Mouse (Mus musculus) heart, embryonic 16.5 days (tissue): ENCODE measurements around the gene Ank2. TPM values are rescaled to one million over a fixed set of nuclear protein-coding genes. Genes with fewer than 3 reads are reported as not detected.

Source experiments
- ATAC-seq: fragments of 200-750 bp; cut with Nextera tagmentation; replicated peaks from 2 replicates; pipeline ENCODE4 v1.8.0; 2017; ENCODE audit warnings: moderate number of reproducible peaks; ENCODE audit not compliant: insufficient read depth, low FRiP score; ENCODE audit errors: extremely low read depth
- H3K27ac ChIP-seq: fragments of 300-500 bp; sonication (generic); 2 replicates; pipeline ENCODE4 v1.5.1; 2014; ENCODE audit warnings: mild to moderate bottlenecking, low read length, control low read depth, moderate library complexity
- H3K27me3 ChIP-seq: fragments of 300-500 bp; sonication (generic); 2 replicates; pipeline ENCODE4 v1.6.1; 2014; ENCODE audit warnings: low read length, mixed read lengths; ENCODE audit not compliant: control insufficient read depth, insufficient read depth
- H3K36me3 ChIP-seq: fragments of 300-500 bp; sonication (generic); 2 replicates; pipeline ENCODE4 v1.6.1; 2014; ENCODE audit not compliant: control insufficient read depth, insufficient read depth
- H3K4me1 ChIP-seq: fragments of 300-500 bp; sonication (generic); 2 replicates; pipeline ENCODE4 v1.6.1; 2014; ENCODE audit warnings: low read length, mixed read lengths; ENCODE audit not compliant: control insufficient read depth, insufficient read depth
- H3K4me2 ChIP-seq: fragments of 300-500 bp; sonication (generic); 2 replicates; pipeline ENCODE4 v1.6.1; 2014; ENCODE audit warnings: low read depth, mild to moderate bottlenecking, control low read depth, low read length
- H3K4me3 ChIP-seq: fragments of 300-500 bp; sonication (generic); 2 replicates; pipeline ENCODE4 v1.5.1; 2014; ENCODE audit warnings: mild to moderate bottlenecking, control low read depth, low read length
- H3K9ac ChIP-seq: fragments of 300-500 bp; sonication (generic); 2 replicates; pipeline ENCODE4 v1.6.1; 2014; ENCODE audit warnings: low read length, control low read depth
- H3K9me3 ChIP-seq: fragments of 300-500 bp; sonication (generic); replicated peaks from 2 replicates; pipeline ENCODE4 v1.6.1; 2016; ENCODE audit warnings: low read length; ENCODE audit not compliant: control insufficient read depth
- WGBS: fragments of 180-500 bp; shearing (Covaris S2); extraction: QIAGEN DNeasy Blood & Tissue Kit; methylation state at CpG from one replicate; pipeline ENCODE4 v1.1.7; 2014; 5-methylcytosine and 5-hydroxymethylcytosine counted together
- polyA plus RNA-seq: library from polyadenylated mRNA; unstranded; fragments of >200 nt; fragmentation: Nextera tagmentation; extraction: Ambion mirVana; gene quantifications from 2 replicates; pipeline ENCODE4 v1.2.1, GENCODE M21; 2015

Gene Ank2
- polyA plus RNA-seq, 1 experiment from 2014 or later: 38.9 TPM

DNA sequence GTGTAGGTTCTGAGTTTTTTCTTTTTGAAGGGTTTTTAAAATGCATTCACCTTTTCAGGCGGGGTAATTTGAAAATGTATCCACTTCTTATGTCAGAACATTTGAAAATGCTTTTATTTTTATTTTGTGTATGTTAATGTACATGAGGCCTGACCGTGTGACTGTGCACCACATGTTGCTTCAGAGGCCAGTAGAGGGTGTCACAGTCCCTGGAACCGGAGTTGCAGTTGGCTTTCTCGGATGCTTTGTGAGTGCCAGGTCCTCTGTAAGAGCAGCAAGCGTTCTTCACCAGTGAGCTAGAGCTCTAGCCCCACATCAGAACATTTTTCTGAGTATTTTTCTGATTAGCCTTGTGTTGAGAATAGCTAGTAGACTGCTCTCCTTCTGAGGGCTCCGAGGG lies 484.0 kb downstream of the Ank2 start:
- 77% methylated on average over 6 of the region's 6 CpGs for WGBS
- H3K4me3 ChIP-seq: no peak overlapping the region
- H3K9me3 ChIP-seq: no peaks in the 10 kb centered on the region
- no peaks in the 10 kb centered on the region for H3K27me3 ChIP-seq
- H3K27ac ChIP-seq: no peak overlapping the region
- H3K4me1 ChIP-seq: peaks cover 7% of the 10 kb centered on the region
- no peak overlapping the region for H3K9ac ChIP-seq
- H3K4me2 ChIP-seq: no peak overlapping the region
- no peak for ATAC-seq
- 0 out of 2 replicates have a peak, but pooled peaks cover 4% of the 10 kb centered on the region for H3K36me3 ChIP-seq

DNA sequence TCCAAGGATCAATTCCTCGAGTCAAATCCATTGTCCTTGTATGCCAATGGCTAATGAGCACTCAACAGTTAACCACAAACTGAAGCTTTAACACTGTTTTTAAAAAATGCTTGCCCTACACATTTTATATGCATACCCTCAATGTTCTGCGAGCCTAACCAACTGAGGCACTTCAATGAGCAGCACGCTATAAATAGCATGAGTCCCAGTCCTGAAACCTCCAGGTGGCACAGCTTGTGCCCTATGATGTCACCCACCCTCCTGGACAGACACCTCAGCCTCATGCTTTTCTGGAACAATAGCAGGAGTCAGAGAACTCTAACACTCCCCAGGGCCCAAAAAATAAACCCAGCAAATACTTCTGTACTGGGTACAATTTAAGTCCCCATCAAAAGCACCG lies 485.2 kb downstream of the Ank2 start:
- peaks cover 4% of the 10 kb centered on the region; the same call in 1 of the 2 replicates for H3K4me1 ChIP-seq
- no peak overlapping the region for H3K4me3 ChIP-seq
- no peaks in the 10 kb centered on the region for H3K27me3 ChIP-seq
- H3K9me3 ChIP-seq: no peaks in the 10 kb centered on the region
- no peak overlapping the region for H3K4me2 ChIP-seq
- no peak overlapping the region for H3K9ac ChIP-seq
- H3K36me3 ChIP-seq: peaks cover 6% of the 10 kb centered on the region; the same call in 1 of the 2 replicates
- no peak for ATAC-seq
- no peak overlapping the region for H3K27ac ChIP-seq
- 64% methylated on average over 4 of the region's 4 CpGs for WGBS

DNA sequence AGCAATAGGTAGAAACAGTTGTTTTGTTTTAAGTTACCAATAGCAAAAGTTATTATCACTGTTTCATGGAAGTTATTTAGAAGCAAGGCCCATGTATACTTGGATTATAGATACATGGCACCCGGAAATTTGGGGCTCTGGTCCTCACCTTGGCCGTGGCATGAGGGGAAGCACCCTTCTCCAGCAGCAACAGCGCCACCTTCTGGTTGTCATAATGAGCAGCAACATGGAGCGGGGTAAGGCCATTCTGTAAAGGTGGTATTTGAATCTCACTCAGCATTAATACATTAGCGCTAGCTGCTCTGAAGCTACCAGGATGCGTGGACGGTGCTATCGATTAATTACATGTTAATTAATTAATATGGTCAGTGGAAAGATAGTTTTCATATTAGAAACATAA lies 486.6 kb downstream of the Ank2 start:
- WGBS: 59% methylated on average over 8 of the region's 8 CpGs
- Histone ChIP-seq H3K9me3 (no peaks in the 10 kb centered on the region), H3K27me3 (no peaks in the 10 kb centered on the region), H3K4me3 (no peak overlapping the region), H3K27ac (no peak overlapping the region), H3K9ac (no peak overlapping the region), H3K4me1 (peaks cover 4% of the 10 kb centered on the region; the same call in 1 of the 2 replicates), H3K4me2 (no peak overlapping the region), H3K36me3 (peaks cover 10% of the 10 kb centered on the region)
- ATAC-seq: no peak

DNA sequence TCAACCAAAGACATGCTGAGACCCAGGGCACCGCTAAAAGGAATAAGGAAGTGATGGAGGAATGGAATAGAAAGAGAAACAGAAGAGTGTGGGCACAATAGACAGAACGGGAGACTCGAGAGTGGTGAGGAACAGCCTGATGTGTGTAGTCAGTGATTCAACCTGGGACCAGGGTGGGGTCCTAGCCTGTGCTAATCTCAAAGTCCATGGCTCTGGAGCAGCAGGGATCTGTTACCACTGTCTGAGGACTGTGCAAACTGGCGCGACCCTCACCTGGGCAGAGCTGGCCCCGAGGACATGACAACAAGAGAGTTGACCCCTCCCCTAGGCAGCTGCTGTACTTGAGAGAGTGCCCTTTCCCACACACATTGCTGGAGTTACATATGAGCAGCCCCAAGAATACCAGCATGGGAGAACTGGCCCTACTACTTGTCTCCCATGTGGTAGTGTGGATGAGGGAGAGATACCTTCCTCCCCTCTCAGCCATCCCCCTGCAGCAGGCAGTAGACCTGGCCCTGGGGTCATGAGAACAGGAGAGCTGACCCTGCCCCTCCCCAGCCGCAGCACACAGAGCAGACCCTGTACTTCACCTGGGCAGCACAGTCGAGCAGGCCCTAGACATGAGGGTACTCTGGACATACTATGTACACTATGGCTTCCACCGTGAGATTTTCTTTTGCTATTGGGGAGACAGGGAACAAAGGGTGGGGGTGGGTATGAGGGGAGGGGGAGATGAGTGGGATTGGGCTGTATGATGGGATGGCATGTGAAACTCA lies 493.1 kb downstream of the Ank2 start:
- no peaks in the 10 kb centered on the region for H3K9me3 ChIP-seq
- 85% methylated on average over 9 of the region's 9 CpGs for WGBS
- ATAC-seq: no peak
- H3K4me2 ChIP-seq: no peak overlapping the region
- H3K9ac ChIP-seq: no peak overlapping the region
- no peaks in the 10 kb centered on the region for H3K4me1 ChIP-seq
- no peaks in the 10 kb centered on the region for H3K27me3 ChIP-seq
- no peak overlapping the region for H3K27ac ChIP-seq
- peaks cover 12% of the 10 kb centered on the region for H3K36me3 ChIP-seq
- no peak overlapping the region for H3K4me3 ChIP-seq

DNA sequence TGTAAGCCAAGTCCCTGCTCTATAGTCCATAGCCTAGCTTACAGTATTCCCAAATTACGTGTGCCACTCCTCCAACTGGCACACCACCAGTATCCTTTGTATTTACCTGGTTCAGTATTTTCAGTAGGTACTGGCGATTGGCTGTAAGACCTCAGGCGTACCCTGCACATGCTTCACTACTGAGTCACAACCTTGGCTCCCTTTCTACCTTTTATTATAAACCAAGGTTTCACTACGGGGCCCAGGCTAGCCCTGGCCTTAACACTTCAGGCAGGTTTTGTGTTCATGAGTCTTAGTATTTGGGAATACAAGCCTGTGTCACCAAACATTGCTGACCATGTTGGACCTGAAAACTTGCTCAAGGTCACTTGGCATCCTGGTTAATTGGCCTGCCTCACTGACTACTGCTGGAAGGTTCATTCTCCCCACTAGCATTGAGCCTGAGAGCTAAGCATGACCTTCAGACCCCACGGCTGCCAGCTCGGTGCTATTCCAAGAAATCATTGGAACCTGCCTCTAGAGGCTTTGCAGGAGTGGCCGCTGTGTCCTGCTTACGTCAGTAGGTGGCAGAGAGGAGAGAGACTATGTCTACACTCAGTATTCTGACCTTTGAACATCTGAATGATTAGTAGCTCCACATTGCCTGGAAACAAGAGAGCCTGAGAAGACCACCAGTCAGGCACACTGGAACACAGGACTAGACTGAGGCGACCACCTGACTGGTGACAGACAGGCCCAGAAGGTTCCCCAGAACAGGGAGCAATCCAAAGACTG lies 494.1 kb downstream of the Ank2 start:
- H3K4me2 ChIP-seq: no peak overlapping the region
- no peaks in the 10 kb centered on the region for H3K9me3 ChIP-seq
- H3K27me3 ChIP-seq: no peaks in the 10 kb centered on the region
- no peak overlapping the region for H3K27ac ChIP-seq
- 0 out of 2 replicates have a peak, but pooled peaks have one; percentile 23 for ATAC-seq
- 66% methylated on average over 9 of the region's 9 CpGs for WGBS
- H3K9ac ChIP-seq: no peak overlapping the region
- no peak overlapping the region for H3K4me3 ChIP-seq
- peaks cover 12% of the 10 kb centered on the region for H3K36me3 ChIP-seq
- H3K4me1 ChIP-seq: no peaks in the 10 kb centered on the region

DNA sequence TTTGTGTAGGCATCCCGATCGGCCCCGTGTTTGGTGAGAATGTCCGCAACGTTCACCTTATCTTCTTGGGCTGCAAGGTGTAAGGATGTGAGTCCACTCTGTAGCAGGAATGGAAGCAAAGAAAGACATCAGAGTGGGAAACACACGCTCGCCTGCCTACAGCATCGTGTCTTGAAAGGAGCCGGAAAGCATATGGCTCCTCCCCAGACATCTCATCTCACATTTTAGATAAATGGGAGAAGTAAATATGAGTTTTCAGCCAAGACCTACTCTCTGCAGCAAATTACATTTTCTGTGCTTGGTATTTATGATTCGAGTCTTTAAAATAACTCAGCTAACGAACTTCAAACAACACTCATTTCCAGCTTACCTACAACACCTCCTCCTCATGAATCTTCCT lies 495.2 kb downstream of the Ank2 start:
- Histone ChIP-seq H3K4me3 (no peak overlapping the region), H3K27me3 (no peaks in the 10 kb centered on the region), H3K27ac (no peak overlapping the region), H3K9ac (no peak overlapping the region), H3K9me3 (no peaks in the 10 kb centered on the region), H3K4me1 (no peaks in the 10 kb centered on the region), H3K4me2 (no peak overlapping the region), H3K36me3 (peaks cover 10% of the 10 kb centered on the region)
- WGBS: 91% methylated on average over 11 of the region's 11 CpGs
- ATAC-seq: no peak

DNA sequence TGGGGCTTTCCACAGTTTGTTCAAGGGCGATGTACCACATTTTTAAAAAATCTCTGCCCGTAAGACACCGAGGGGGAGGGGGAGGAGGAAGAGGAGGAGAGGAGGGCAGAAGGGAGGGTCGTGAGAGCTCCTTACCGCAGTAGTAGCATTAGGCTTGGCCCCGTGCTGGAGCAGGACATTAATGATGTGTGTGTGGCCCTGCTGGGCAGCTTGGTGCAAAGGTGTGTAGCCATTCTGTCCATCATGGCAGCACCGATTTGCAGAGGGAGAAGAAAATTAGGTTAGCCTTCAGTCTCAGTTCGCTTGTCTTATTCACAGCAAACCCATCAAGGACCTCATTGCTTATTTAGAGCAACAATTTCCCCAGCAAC lies 500.4 kb downstream of the Ank2 start:
- ATAC-seq: no peak; the same call in 1 of the 2 replicates
- Histone ChIP-seq H3K4me2 (peak overlapping the region; percentile 28), H3K27ac (no peak overlapping the region), H3K9ac (no peak overlapping the region), H3K4me3 (peak overlapping the region; percentile 2; the same call in 1 of the 2 replicates), H3K4me1 (no peaks in the 10 kb centered on the region), H3K27me3 (no peaks in the 10 kb centered on the region), H3K9me3 (no peaks in the 10 kb centered on the region), H3K36me3 (peaks cover 2% of the 10 kb centered on the region; the same call in 1 of the 2 replicates)
- WGBS: 22% methylated on average over 6 of the region's 8 CpGs

DNA sequence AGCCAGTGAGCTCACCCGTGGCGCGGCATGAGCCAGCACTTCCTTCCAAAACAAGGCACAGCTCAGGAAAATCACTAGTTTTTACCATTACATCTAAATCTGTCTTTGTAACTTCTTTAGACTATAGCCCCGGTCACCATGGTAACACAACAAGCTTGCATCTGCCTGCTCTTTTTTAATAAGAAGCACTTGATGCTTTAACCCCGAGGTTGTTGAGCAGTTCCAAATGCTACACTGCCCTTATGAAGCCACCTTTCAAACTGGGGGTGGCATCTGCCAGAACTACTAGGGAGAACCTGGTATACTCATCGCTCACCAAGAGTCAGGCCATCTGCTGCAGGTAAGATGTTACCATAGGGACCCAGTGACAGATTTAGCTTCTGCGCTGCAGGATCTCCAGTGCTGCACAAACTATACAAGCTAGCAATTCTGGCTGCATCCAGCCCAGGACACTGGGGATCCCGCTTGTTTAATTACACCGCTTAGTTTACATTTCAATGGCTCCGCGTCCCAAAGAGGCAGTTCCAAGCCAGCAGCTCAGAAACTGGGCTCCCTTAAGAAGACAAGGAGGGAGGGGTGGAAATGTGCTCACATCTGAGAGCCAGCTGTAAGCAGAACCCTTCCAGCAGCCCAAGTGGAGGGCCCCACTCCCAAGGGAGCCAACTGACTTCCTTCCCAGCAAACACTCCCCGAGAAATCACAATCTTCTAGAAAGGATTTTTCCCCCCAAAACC lies 501.0 kb downstream of the Ank2 start:
- peak overlapping the region; percentile 28 for H3K4me2 ChIP-seq
- H3K27ac ChIP-seq: peak overlapping the region; percentile 4
- no peaks in the 10 kb centered on the region for H3K36me3 ChIP-seq
- no peak overlapping the region for H3K9ac ChIP-seq
- H3K27me3 ChIP-seq: no peaks in the 10 kb centered on the region
- 28% methylated on average over 12 of the region's 12 CpGs for WGBS
- ATAC-seq: peak; percentile 75
- no peaks in the 10 kb centered on the region for H3K4me1 ChIP-seq
- H3K4me3 ChIP-seq: peak overlapping the region; percentile 2
- H3K9me3 ChIP-seq: no peaks in the 10 kb centered on the region
